Mouse (Mus musculus) cerebellum, postnatal 4 days (tissue): ENCODE data around the gene Vps8.

Experiments
- DNase-seq, 2 experiments: peaks; one replicate each; pipeline ENCODE4 v3.0.0; 2022; ENCODE audit warnings: low spot score in 2 of 2, mixed read lengths in 1 of 2

Vps8 gene

GRCm38 (mm10) chr16:21422645-21423545 lies at the start of gene Vps8:
TSS of gene Vps8 (plus strand) at chr16:21423118.
- peak; percentile 68 to 84 for DNase-seq

DNA sequence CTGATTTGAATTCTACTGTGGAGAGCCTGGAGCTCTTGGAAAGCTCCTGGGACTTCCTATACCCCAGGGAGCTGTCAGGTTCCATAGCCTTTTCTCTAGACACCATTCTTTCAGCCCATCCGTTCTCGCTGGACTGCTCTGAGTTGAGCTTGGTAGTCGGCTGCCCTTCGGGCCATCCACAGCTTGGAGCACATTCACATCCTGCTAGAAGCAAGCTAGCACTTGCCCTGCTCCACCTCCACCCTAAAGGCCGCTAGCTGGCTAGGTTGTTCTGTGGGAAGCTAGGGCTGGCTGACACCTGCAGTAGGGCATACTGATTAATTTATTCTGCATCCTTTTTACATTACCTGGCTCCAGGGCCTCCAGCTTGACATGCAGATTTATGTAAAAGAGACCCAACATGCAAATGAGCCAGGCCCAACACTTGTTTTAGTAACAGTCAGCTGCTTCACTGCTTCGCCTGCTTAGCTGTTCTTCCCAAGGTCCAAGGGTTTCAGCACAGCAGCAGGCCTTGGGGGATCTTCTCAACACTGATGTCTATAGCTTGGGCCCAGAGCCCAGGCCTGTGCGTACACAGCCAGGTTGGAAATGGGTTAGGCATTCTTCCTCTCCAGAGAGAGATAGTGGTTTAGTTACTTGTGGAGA lies 49.5 kb upstream of the Vps8 start:
- no peak for DNase-seq

DNA sequence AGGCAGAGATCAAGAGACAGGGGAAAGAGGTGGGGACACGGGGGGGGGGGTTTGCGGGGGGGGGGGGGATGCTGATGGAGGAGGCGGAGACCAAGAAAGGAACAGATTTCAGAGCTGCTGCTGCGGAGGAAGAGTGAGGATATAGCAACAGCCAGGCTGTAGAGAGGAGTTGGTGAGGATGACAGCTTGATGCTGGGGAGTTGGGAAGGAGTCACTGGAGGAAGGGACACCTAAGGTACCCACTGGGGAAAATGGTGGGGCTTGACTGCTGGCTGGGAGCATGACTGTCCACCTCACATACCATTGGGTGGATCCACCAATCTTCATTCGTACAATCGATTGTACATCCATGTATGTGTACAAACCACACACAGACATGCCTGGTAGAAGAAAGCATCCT lies 48.9 kb upstream of the Vps8 start:
- no peak for DNase-seq

- no peak for DNase-seq
These were observed 47.8 kb upstream of the Vps8 start for GRCm38 (mm10) chr16:21375147-21375546.

DNA sequence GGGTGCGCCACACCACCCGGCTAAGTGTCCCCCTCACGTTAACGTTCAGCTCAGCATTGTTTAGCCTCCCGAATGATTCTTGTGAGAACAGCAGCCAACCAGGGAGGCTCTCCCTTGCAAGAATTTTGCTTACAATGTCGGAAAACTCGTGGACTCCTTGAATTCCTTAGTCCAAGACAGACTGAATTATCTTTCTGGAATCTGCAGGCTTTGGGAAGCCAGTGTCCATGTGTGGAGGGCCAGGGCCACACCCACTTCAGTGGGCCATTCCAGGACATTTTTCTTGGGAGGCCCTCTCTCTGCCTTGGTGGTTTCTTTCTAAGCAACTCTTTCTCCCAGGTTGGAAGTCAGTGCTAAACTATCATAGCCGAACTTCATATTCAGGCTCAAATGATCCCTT lies 46.6 kb upstream of the Vps8 start:
- DNase-seq = no peak

DNA sequence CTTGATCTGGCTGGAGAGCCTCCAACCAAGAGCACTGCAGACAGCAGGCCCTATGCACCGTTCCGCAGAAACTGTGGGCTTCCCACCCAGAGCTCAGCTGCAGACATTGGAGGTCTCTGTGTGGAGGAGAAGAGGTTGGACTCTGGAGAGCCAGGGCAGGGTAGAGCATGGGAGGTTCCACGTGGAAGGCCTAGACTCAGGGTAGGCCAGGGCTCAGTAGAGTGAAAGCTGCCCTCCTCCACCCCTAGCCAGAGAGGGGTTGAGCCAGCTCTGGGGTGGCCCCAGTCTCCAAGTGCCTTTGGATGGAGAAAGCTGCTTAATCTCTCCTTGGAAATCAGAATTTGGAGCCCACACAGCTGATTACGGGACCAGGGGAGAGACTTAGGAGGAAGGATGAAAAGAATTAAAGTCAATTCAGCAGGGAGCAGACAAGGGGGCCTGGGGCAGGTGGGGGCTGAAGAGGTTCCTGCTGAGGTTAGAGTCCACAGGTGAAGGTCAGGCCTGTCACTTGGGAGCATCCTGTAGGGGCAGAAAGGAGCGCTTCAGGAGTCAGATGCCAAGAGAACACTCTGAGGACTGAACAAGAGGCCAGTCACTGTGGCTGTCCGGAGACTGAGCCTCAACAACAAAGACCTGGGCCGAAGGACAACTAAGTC lies 45.8 kb upstream of the Vps8 start:
- no peak for DNase-seq

- DNase-seq = no peak
These were observed 45.3 kb upstream of the Vps8 start for GRCm38 (mm10) chr16:21377605-21377968.

- DNase-seq = no peak
These were observed 41.4 kb upstream of the Vps8 start for GRCm38 (mm10) chr16:21381469-21381868.

GRCm38 (mm10) chr16:21382152-21382911 lies 40.6 kb upstream of the Vps8 start:
- DNase-seq = no peak

DNA sequence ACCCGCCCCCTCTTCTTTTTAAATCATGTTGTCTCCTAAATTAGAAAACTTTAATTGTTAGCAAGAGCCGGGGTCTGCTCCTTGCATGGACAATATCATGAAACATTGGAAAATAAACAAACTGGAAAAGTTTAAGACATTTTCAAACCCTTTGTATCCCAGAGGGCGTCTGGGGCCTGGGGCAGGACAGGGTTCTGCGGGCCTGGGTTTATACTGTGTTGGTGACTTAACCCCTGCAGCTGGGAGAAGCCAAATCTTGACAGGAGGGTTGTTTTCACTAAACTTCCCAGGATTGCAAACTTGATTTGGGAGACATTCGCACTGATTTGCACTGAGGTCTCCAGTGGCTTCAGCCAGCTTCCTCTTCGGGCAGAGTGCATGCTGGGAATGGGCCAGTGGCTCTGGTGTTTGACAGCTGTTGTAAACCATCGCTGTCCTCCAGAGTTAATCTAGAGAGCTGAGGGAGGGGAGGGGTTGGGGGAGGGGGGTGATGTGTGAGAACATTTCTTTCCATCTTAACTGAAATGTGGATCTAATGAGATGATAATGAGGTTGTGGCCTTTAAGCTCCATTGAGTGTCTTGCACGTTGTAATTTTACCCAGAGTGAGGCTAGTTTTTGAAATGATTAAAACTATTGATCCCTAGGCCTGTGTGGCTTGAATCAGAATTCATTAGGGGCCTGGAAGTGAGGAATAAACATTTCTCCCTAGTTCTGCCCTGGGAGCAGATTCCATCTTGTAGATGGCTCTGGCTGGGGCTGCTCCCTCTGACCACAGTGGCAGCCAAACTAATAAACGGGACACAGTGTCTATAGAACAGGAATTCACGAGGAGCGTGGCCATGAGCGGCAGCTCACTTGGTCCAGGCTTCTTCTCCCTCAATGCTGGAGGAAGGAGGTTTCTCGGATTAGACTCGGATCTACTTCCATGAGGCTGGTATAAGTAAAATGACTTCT lies 36.7 kb upstream of the Vps8 start:
- DNase-seq = no peak

DNA sequence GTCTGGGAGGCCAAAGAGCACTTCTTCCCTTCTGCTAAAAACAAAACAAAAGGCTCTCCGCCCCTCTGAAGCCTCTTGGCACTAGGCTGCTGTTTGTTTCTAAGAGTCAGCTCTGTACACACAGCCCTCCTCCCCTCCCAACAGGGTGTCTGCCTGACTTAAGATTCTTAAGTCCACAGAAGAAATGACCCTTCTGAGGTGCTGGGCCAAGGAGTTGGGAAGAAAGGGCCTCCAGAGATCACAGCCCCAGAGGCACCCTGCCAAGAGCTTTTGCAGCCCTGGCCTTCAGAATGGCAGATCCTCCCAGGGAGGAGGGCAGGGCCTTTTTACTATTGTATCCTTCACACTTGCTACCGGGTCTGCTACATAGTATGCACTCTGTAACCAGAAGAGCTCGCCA lies 33.6 kb upstream of the Vps8 start:
- no peak for DNase-seq

GRCm38 (mm10) chr16:21390744-21391143 lies 32.2 kb upstream of the Vps8 start:
- DNase-seq = no peak

DNA sequence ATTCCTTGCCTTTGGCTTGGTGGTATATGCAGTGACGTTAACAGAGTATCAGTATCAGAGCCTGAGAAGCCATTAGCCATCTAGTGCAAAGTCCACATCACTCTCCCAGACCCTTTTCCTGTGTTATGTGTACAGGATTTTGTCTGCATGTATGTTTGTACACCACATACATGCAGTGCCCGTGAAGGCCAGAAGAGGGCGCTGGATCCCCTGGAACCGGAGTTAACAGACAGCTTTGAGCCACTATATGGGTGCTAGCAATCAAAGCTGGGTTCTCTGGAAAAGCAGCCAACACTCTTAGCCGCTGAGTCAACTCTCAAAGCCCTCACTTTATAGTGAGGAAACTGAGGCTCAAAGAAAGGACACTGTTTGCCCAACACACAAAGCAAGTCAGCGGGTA lies 30.8 kb upstream of the Vps8 start:
- peak in 1 of 2 experiments; percentile 61 for DNase-seq

DNA sequence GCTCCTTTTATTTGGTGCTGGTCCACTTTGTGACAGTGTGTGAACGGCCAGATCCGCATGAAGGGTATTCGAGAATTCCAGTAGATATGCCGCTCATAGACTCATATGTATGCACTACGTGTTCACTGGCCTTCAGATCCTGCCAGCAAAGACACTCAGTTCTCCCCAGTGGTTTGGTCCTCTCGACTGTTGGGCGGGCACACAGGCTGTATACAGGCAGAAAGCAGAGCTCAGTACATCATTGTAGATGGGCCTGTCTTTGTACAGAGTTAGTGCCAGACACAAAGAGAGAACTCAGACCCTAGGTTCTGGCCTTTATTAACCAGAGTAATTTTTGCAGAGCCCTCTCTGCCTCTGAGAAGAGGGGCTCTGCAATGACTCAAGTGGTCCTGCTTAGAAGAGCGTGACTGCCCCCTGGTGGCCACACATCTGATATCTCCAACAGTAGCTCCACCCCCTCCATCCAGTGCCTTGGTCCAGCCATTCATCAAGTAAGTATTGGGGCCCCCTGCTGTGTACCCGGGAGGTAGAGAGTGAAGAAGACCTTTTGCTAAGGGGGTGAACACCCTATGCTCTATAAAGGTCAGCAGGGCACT lies 30.3 kb upstream of the Vps8 start:
- DNase-seq = peak; percentile 81 to 93

DNA sequence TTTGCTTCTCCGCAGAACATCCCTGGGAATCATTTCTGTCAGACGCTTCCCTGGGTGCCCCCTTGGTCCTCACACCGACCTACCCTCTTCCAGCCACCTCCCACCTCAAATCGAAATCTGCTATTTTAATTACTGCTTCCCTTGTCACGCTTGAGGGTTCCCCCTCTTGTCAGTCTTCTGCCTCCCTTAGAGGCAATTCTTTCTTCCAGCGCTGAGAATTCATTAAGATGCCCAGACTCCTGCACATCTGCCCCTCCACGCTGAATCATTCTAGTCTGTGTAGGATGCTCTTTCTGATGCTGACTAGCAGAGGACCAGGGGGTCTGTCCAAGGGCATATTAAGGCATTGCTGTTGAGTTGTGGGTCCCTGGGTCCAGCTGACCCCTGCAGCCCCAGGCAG lies 27.4 kb upstream of the Vps8 start:
- DNase-seq = no peak

DNA sequence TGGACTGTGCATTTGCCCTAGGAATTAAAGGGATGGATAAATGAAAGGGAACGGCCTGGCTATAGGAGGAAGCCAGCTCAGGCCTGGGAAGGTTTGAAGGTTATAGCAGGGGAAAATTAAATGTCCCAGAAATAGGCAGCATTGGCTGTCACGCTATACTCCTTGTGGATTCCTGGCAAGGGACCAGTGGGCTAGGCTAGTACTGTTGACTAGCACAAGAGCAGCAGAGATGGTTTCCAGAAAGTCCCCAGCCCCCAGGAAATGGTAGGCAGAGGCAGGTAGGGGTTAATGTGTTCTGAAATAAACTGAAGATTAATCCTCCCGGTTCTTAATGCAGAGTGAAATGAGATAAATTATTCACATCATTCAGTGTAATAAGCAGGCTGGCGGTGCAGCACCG lies 25.2 kb upstream of the Vps8 start:
- DNase-seq = no peak

- DNase-seq = no peak
These were observed 24.4 kb upstream of the Vps8 start for GRCm38 (mm10) chr16:21398345-21399051.

GRCm38 (mm10) chr16:21399942-21400341 lies 23.0 kb upstream of the Vps8 start:
- no peak for DNase-seq

DNA sequence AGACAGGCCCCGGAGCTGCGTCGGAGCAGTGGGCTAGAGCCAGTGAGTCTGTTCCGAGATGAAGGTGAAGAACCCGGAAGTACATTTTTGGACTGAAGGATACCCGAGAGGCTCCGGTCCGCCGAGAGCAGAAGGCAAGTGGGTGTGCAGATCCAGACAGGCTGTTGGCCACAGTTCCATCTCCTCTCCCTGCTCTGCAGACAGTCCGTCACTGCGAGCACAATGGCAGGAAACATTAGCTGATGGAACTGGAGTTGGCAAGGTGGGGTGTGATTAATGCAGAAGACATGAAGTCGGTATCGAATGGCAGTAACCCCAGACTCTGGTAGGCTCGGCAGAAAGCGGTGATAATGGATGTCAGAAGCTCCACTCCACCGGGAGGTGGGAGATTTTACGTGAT lies 20.9 kb upstream of the Vps8 start:
- DNase-seq = no peak

- no peak for DNase-seq
These were observed 19.5 kb upstream of the Vps8 start for GRCm38 (mm10) chr16:21403402-21403801.
